Mouse (Mus musculus) forebrain, embryonic 10.5 days (tissue): ENCODE results near the gene Nmrk2. TPM values are rescaled to one million over a fixed set of nuclear protein-coding genes. Genes with fewer than 3 reads are reported as not detected.
"Not testable (repeated sequence)": the region's sequence is repeated elsewhere in the genome, so short reads cannot be mapped to it uniquely, and the experiment has no call there.

Experiments
- DNase-seq: peaks from one replicate; pipeline ENCODE4 v3.0.0-alpha.2; 2017; ENCODE audit warnings: low spot score; ENCODE audit errors: extremely low spot score
- H3K27ac ChIP-seq: fragments of 300-500 bp; sonication (generic); 2 replicates; pipeline ENCODE4 v1.5.1; 2016; ENCODE audit warnings: mild to moderate bottlenecking
- H3K27me3 ChIP-seq: fragments of 300-500 bp; sonication (generic); 2 replicates; pipeline ENCODE4 v1.6.1; 2016; ENCODE audit warnings: mild to moderate bottlenecking; ENCODE audit not compliant: poor library complexity, severe bottlenecking
- H3K36me3 ChIP-seq: fragments of 300-500 bp; sonication (generic); replicated peaks from 2 replicates; pipeline ENCODE4 v1.6.1; 2016; ENCODE audit warnings: mild to moderate bottlenecking, moderate library complexity
- H3K4me1 ChIP-seq: fragments of 300-500 bp; sonication (generic); 2 replicates; pipeline ENCODE4 v1.6.1; 2016
- H3K4me3 ChIP-seq: fragments of 300-500 bp; sonication (generic); 2 replicates; pipeline ENCODE4 v1.5.1; 2016; ENCODE audit warnings: mild to moderate bottlenecking, moderate library complexity
- H3K9me3 ChIP-seq: fragments of 300-500 bp; sonication (generic); 2 replicates; pipeline ENCODE4 v1.6.1; 2016; ENCODE audit warnings: mild to moderate bottlenecking, moderate library complexity
- WGBS: fragments of 180-500 bp; shearing (Covaris S2); methylation state at CpG from one replicate; pipeline ENCODE4 v1.1.7; 2016; 5-methylcytosine and 5-hydroxymethylcytosine counted together
- polyA plus RNA-seq: library from polyadenylated mRNA; unstranded; fragments of >200 nt; fragmentation: Nextera tagmentation; extraction: Ambion mirVana; gene quantifications from 2 replicates; pipeline ENCODE4 v1.2.1, GENCODE M21; 2016

The Nmrk2 gene
- polyA plus RNA-seq, 1 experiment from 2014 or later: not detected

GRCm38 (mm10) chr10:81191342-81191982, 10.4 kb downstream of the Nmrk2 start:
- H3K27me3 ChIP-seq: peaks cover 38% of the 10 kb centered on the region
- H3K4me1 ChIP-seq: peaks cover 44% of the 10 kb centered on the region
- no peak for DNase-seq
- peak overlapping the region; percentile 65; the same call in 1 of the 2 replicates for H3K4me3 ChIP-seq
- H3K36me3 ChIP-seq: peaks cover 46% of the 10 kb centered on the region
- WGBS: 91% methylated on average over 18 of the region's 18 CpGs
- H3K9me3 ChIP-seq: no peaks in the 10 kb centered on the region
- H3K27ac ChIP-seq: 0 out of 2 replicates have a peak overlapping the region, but pooled peaks have one; percentile 91

GRCm38 (mm10) chr10:81190912-81191321, 10.9 kb downstream of the Nmrk2 start:
- Histone ChIP-seq H3K4me3 (no peak overlapping the region), H3K9me3 (no peaks in the 10 kb centered on the region), H3K36me3 (peaks cover 49% of the 10 kb centered on the region), H3K4me1 (peaks cover 44% of the 10 kb centered on the region), H3K27me3 (peaks cover 32% of the 10 kb centered on the region), H3K27ac (no peak overlapping the region)
- no peak for DNase-seq
- WGBS: 78% methylated on average over 6 of the region's 6 CpGs

GRCm38 (mm10) chr10:81190236-81190911, 11.5 kb downstream of the Nmrk2 start:
- H3K9me3 ChIP-seq: no peaks in the 10 kb centered on the region
- H3K27ac ChIP-seq: no peak overlapping the region
- WGBS: 71% methylated on average over 31 of the region's 31 CpGs
- no peak overlapping the region for H3K4me3 ChIP-seq
- no peak for DNase-seq
- H3K4me1 ChIP-seq: peaks cover 43% of the 10 kb centered on the region
- peaks cover 53% of the 10 kb centered on the region for H3K36me3 ChIP-seq
- peaks cover 27% of the 10 kb centered on the region for H3K27me3 ChIP-seq

GRCm38 (mm10) chr10:81189821-81190220, 12.0 kb downstream of the Nmrk2 start:
- H3K27me3 ChIP-seq: peaks cover 21% of the 10 kb centered on the region
- 77% methylated on average over 26 of the region's 26 CpGs for WGBS
- no peak overlapping the region for H3K4me3 ChIP-seq
- no peak for DNase-seq
- no peaks in the 10 kb centered on the region for H3K9me3 ChIP-seq
- peaks cover 59% of the 10 kb centered on the region for H3K36me3 ChIP-seq
- no peak overlapping the region for H3K27ac ChIP-seq
- peaks cover 45% of the 10 kb centered on the region for H3K4me1 ChIP-seq

GRCm38 (mm10) chr10:81187161-81187560, 14.7 kb downstream of the Nmrk2 start:
- peaks cover 40% of the 10 kb centered on the region for H3K4me1 ChIP-seq
- H3K27ac ChIP-seq: no peak overlapping the region
- WGBS: 94% methylated on average over 9 of the region's 9 CpGs
- DNase-seq: no peak
- no peak overlapping the region for H3K4me3 ChIP-seq
- H3K9me3 ChIP-seq: no peaks in the 10 kb centered on the region
- no peaks in the 10 kb centered on the region for H3K27me3 ChIP-seq
- peaks cover 74% of the 10 kb centered on the region for H3K36me3 ChIP-seq

- Histone ChIP-seq H3K36me3 (peaks cover 78% of the 10 kb centered on the region), H3K4me3 (peak overlapping the region; percentile 76; the same call in 1 of the 2 replicates), H3K27me3 (no peaks in the 10 kb centered on the region), H3K4me1 (peaks cover 47% of the 10 kb centered on the region), H3K9me3 (no peaks in the 10 kb centered on the region), H3K27ac (peak overlapping the region; percentile 68)
- WGBS: 76% methylated on average over 4 of the region's 4 CpGs
- no peak for DNase-seq
Observed at GRCm38 (mm10) chr10:81184765-81185164, 17.1 kb downstream of the Nmrk2 start.

- 96% methylated on average over 5 of the region's 5 CpGs for WGBS
- Histone ChIP-seq H3K36me3 (peaks cover 83% of the 10 kb centered on the region), H3K27ac (peak within 1 kb of the TSS; percentile 90), H3K4me1 (peaks cover 57% of the 10 kb centered on the region), H3K9me3 (no peaks in the 10 kb centered on the region), H3K27me3 (no peaks in the 10 kb centered on the region), H3K4me3 (peak within 1 kb of the TSS; percentile 76)
- DNase-seq: no peak
Observed at GRCm38 (mm10) chr10:81183805-81184204, 18.0 kb downstream of the Nmrk2 start, which contains the start of gene 4930442H23Rik. Gene 4930442H23Rik (minus strand): TSS chr10:81183849.

- Histone ChIP-seq H3K9me3 (no peaks in the 10 kb centered on the region), H3K27me3 (no peaks in the 10 kb centered on the region), H3K4me1 (peaks cover 68% of the 10 kb centered on the region), H3K4me3 (peak within 1 kb of the TSS; percentile 76), H3K36me3 (peaks cover 85% of the 10 kb centered on the region), H3K27ac (peak within 1 kb of the TSS; percentile 90)
- 4% methylated on average over 53 of the region's 53 CpGs for WGBS
- peak; percentile 99 for DNase-seq
Observed at GRCm38 (mm10) chr10:81182336-81183333, 19.2 kb downstream of the Nmrk2 start, which contains the start of gene Dapk3. Gene Dapk3 (plus strand): TSS chr10:81183005.

- not testable (repeated sequence) for DNase-seq, H3K27me3 ChIP-seq, H3K9me3 ChIP-seq, H3K27ac ChIP-seq
- Histone ChIP-seq H3K36me3 (peaks cover 84% of the 10 kb centered on the region), H3K4me3 (peak overlapping the region; percentile 76; the same call in 1 of the 2 replicates), H3K4me1 (peaks cover 72% of the 10 kb centered on the region)
- 80% methylated on average over 12 of the region's 12 CpGs for WGBS
Observed at GRCm38 (mm10) chr10:81181860-81182259, 20.0 kb downstream of the Nmrk2 start.

- H3K27me3 ChIP-seq: no peaks in the 10 kb centered on the region
- peaks cover 78% of the 10 kb centered on the region for H3K36me3 ChIP-seq
- peaks cover 76% of the 10 kb centered on the region for H3K4me1 ChIP-seq
- WGBS: 90% methylated on average over 13 of the region's 13 CpGs
- H3K4me3 ChIP-seq: peak overlapping the region; percentile 76; the same call in 1 of the 2 replicates
- H3K9me3 ChIP-seq: no peaks in the 10 kb centered on the region
- no peak overlapping the region for H3K27ac ChIP-seq
- DNase-seq: no peak
Observed at GRCm38 (mm10) chr10:81180946-81181345, 20.9 kb downstream of the Nmrk2 start.

- no peak for DNase-seq
- Histone ChIP-seq H3K36me3 (peaks cover 66% of the 10 kb centered on the region), H3K27me3 (no peaks in the 10 kb centered on the region), H3K9me3 (no peaks in the 10 kb centered on the region), H3K4me1 (peaks cover 84% of the 10 kb centered on the region), H3K27ac (no peak overlapping the region), H3K4me3 (peak overlapping the region; percentile 98; the same call in 1 of the 2 replicates)
- 93% methylated on average over 32 of the region's 32 CpGs for WGBS
Observed at GRCm38 (mm10) chr10:81179451-81180342, 22.2 kb downstream of the Nmrk2 start.
